Mouse (Mus musculus) lung, adult 2 months (tissue): Measurements from ENCODE around the gene Iqschfp. TPM values are rescaled to one million over a fixed set of nuclear protein-coding genes. Genes with fewer than 3 reads are reported as not detected.
A peak's percentile ranks its signal among the peaks of the same experiment; 100 is the strongest.

ENCODE experiments used
- DNase-seq: peaks from one replicate; pipeline ENCODE4 v3.0.0; 2022
- H3K4me1 ChIP-seq: fragments of 200-500 bp; 2 replicates; pipeline ENCODE4 v1.6.1; 2011; ENCODE audit warnings: low read length; ENCODE audit not compliant: control insufficient read depth, insufficient read depth
- H3K4me3 ChIP-seq: fragments of 200-500 bp; replicated peaks from 2 replicates; pipeline ENCODE3; 2011; ENCODE audit warnings: low read depth, mild to moderate bottlenecking, control low read depth, low read length; ENCODE audit errors: extremely low read depth
- CTCF ChIP-seq: fragments of 200-500 bp; IDR thresholded peaks from 2 replicates; pipeline ENCODE4 v1.5.1; 2011; ENCODE audit warnings: mild to moderate bottlenecking, low read length, control low read depth; ENCODE audit not compliant: insufficient read depth
- POLR2A ChIP-seq: fragments of 200-500 bp; IDR thresholded peaks from 2 replicates; pipeline ENCODE4 v1.6.1; 2011; ENCODE audit warnings: low read depth, mild to moderate bottlenecking, control low read depth, low read length, borderline replicate concordance; ENCODE audit errors: extremely low read depth
- WGBS: fragments of 180-500 bp; shearing (Covaris S2); methylation state at CpG from one replicate; pipeline ENCODE4 v1.1.7; 2018; 5-methylcytosine and 5-hydroxymethylcytosine counted together
- polyA plus RNA-seq: library from polyadenylated mRNA; depleted of rRNA; stranded (reverse); fragments of >200 nt; gene quantifications from 2 replicates; pipeline ENCODE4 v1.2.3, GENCODE M21; 2012

The Iqschfp gene
- polyA plus RNA-seq, 1 experiment, result not detected

DNA sequence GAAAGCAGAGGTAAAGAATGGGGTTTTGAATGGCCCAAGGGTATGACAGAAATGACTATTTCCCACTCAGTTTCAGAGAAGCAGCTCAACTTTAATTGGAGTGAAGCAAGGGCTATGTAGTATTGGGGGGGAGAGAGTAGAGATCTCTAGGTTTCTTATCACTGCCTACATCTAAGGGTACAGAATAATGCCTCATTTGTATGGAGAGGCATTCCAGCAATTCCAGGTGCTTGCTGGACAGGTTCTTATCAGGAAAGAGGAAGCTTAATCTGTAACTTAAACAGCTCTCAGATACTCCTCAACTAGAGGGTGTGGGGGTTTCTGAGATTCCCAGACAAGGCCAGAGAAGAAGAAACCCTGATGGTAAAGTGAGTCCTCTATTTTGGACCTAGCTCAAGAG lies 120.3 kb downstream of the Iqschfp start:
- no peaks in the 10 kb centered on the region for H3K4me1 ChIP-seq
- DNase-seq, result no peak
- H3K4me3 ChIP-seq, result no peak overlapping the region
- TF ChIP-seq CTCF (no peak), POLR2A (no peak)

DNA sequence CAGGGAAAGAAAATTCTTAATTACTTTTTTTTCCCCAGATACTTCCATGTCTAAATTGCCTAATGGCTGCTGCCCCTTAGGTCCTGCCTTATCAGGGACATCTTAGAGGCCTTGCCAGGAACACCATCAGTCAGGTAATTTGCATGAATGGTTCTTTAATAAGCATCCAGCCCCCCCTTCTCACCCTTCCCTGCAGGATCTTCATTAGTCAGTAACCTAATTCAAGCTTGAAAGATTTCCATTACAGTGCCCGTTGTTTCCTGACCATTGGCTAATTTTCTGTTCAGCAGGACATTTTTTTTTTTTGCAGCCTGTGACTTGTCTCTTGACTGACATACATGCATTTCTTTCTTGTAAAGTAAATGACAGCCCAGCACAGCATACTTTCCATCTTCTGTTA lies 123.8 kb downstream of the Iqschfp start:
- 56% methylated on average over 1 of the region's 1 CpGs for WGBS
- no peak overlapping the region for H3K4me3 ChIP-seq
- H3K4me1 ChIP-seq, result no peaks in the 10 kb centered on the region
- TF ChIP-seq POLR2A (no peak), CTCF (no peak)
- DNase-seq, result no peak

GRCm38 (mm10) chr3:68019401-68019800 lies 127.4 kb downstream of the Iqschfp start:
- Histone ChIP-seq H3K4me3 (no peak overlapping the region), H3K4me1 (no peaks in the 10 kb centered on the region)
- no peak for DNase-seq
- WGBS, result 56% methylated on average over 4 of the region's 4 CpGs
- TF ChIP-seq CTCF (no peak), POLR2A (no peak)

- no peak for DNase-seq
- WGBS, result 62% methylated on average over 3 of the region's 3 CpGs
- Histone ChIP-seq H3K4me1 (no peaks in the 10 kb centered on the region), H3K4me3 (no peak overlapping the region)
- TF ChIP-seq POLR2A (no peak), CTCF (no peak)
These were observed 144.1 kb downstream of the Iqschfp start for GRCm38 (mm10) chr3:68036097-68036496.

- 90% methylated on average over 2 of the region's 2 CpGs for WGBS
These were observed 150.9 kb downstream of the Iqschfp start for GRCm38 (mm10) chr3:68042951-68043350.

GRCm38 (mm10) chr3:68045475-68046416 lies 153.7 kb downstream of the Iqschfp start:
- no peak for DNase-seq
- H3K4me3 ChIP-seq, result no peak overlapping the region
- 47% methylated on average over 9 of the region's 9 CpGs for WGBS
- TF ChIP-seq CTCF, result peak; percentile 58; the same call in 1 of the 2 replicates
- TF ChIP-seq POLR2A, result no peak
- H3K4me1 ChIP-seq, result no peaks in the 10 kb centered on the region

More at GRCm38 (mm10) chr3:68042951-68043350, 150.9 kb downstream of the Iqschfp start:
- no peaks in the 10 kb centered on the region for H3K4me1 ChIP-seq
- TF ChIP-seq POLR2A (no peak), CTCF (no peak)
- no peak overlapping the region for H3K4me3 ChIP-seq
- no peak for DNase-seq

DNA sequence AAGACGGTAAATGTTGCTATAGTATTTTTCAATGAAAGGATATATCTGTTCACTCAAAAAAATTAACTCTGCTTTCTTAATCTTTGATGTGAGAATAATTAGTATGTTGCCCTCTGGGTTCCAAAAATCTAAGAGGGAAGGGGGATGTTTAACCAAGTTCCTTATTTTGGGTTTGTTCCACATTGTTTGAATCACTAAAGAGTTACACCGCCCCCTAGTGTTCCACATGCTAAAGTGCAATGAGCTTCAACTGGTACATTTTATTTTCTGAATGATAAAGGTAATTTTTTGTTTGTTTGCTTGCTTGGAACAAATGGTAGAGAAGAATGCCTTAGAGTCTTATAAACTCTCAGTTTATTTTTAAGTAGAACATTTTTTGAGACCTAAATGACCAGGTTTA lies 161.5 kb downstream of the Iqschfp start:
- H3K4me3 ChIP-seq, result no peak overlapping the region
- WGBS, result 49% methylated on average over 2 of the region's 2 CpGs
- peak; percentile 23; the same call in 1 of the 2 replicates for TF ChIP-seq CTCF
- no peak for TF ChIP-seq POLR2A
- no peaks in the 10 kb centered on the region for H3K4me1 ChIP-seq
- no peak for DNase-seq

DNA sequence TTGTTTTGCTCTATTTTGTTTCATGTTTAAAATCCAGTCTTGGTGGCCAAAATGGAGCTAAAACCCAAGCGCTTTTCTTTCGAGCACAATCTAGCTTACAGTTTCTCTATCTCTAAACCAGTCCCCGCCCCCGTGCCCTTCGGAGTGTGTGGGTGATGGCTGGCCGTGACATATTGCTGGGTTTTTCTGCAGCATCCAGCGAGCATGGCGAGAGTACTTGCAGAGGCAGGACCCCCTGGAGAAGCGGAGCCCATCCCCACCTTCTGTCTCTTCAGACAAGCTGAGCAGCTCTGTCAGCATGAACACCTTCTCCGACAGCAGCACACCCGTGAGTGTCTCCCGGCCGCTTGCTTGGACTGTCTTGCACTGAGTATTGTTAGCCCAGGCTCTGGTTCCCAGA lies 163.0 kb downstream of the Iqschfp start:
- no peak overlapping the region for H3K4me3 ChIP-seq
- WGBS, result 39% methylated on average over 13 of the region's 13 CpGs
- no peak for DNase-seq
- no peaks in the 10 kb centered on the region for H3K4me1 ChIP-seq
- TF ChIP-seq CTCF (no peak), POLR2A (no peak)

- peak overlapping the region; percentile 56 for H3K4me3 ChIP-seq
- 34% methylated on average over 23 of the region's 23 CpGs for WGBS
These were observed 164.6 kb downstream of the Iqschfp start for GRCm38 (mm10) chr3:68056373-68057275.

More at GRCm38 (mm10) chr3:68056373-68057275, 164.6 kb downstream of the Iqschfp start:
- peak; percentile 79 for DNase-seq
- TF ChIP-seq CTCF, result peak; percentile 74
- no peak for TF ChIP-seq POLR2A
- H3K4me1 ChIP-seq, result no peaks in the 10 kb centered on the region
